Mouse (Mus musculus): Measurements from ENCODE around the gene Chrm3. TPM values are rescaled to one million over a fixed set of nuclear protein-coding genes. Genes with fewer than 3 reads are reported as not detected.
"Not testable (repeated sequence)": the region's sequence is repeated elsewhere in the genome, so short reads cannot be mapped to it uniquely, and the experiment has no call there.

The Chrm3 gene
- polyA plus RNA-seq, 1 experiment from 2014 or later = 0.53 TPM

- Histone ChIP-seq H3K27me3 (ENCODE audit: control insufficient read depth, insufficient read depth, low read length) (no peaks in the 10 kb centered on the region), H3K9me3 (replicated peaks; ENCODE audit: control insufficient read depth, low read length) (no peaks in the 10 kb centered on the region), H3K4me2 (ENCODE audit: low read depth, low read length) (no peak overlapping the region), H3K4me3 (ENCODE audit: low read depth, low read length) (no peak overlapping the region), H3K27ac (replicated peaks; ENCODE audit: low read depth, low read length) (no peak overlapping the region), H3K9ac (replicated peaks; ENCODE audit: low read length) (no peak overlapping the region), H3K4me1 (ENCODE audit: control insufficient read depth, insufficient read depth, low read length) (no peaks in the 10 kb centered on the region), H3K36me3 (replicated peaks; ENCODE audit: control insufficient read depth, insufficient read depth, low read depth, low read length) (no peaks in the 10 kb centered on the region)
- 85% methylated on average over 7 of the region's 7 CpGs for WGBS
- no peak for ATAC-seq (replicated peaks; ENCODE audit: insufficient number of reproducible peaks, low FRiP score, low TSS enrichment, low read depth)
- DNase-seq (ENCODE audit: low spot score) = no peak
These were observed 482.0 kb downstream of the Chrm3 start for GRCm38 (mm10) chr13:9878596-9879010.

- H3K4me3 ChIP-seq (ENCODE audit: low read depth, low read length) = no peak overlapping the region
- H3K36me3 ChIP-seq (replicated peaks; ENCODE audit: control insufficient read depth, insufficient read depth, low read depth, low read length) = no peaks in the 10 kb centered on the region
- no peak overlapping the region for H3K9ac ChIP-seq (replicated peaks; ENCODE audit: low read length)
- H3K4me1 ChIP-seq (ENCODE audit: control insufficient read depth, insufficient read depth, low read length) = no peaks in the 10 kb centered on the region
- H3K9me3 ChIP-seq (replicated peaks; ENCODE audit: control insufficient read depth, low read length) = no peaks in the 10 kb centered on the region
- WGBS = 72% methylated on average over 3 of the region's 3 CpGs
- no peak for ATAC-seq (replicated peaks; ENCODE audit: insufficient number of reproducible peaks, low FRiP score, low TSS enrichment, low read depth)
- no peaks in the 10 kb centered on the region for H3K27me3 ChIP-seq (ENCODE audit: control insufficient read depth, insufficient read depth, low read length)
- no peak overlapping the region for H3K4me2 ChIP-seq (ENCODE audit: low read depth, low read length)
- H3K27ac ChIP-seq (replicated peaks; ENCODE audit: low read depth, low read length) = no peak overlapping the region
- DNase-seq (ENCODE audit: low spot score) = no peak
These were observed 487.3 kb downstream of the Chrm3 start for GRCm38 (mm10) chr13:9873377-9873776.

- Histone ChIP-seq H3K9ac (replicated peaks; ENCODE audit: low read length) (no peak overlapping the region), H3K27ac (replicated peaks; ENCODE audit: low read depth, low read length) (no peak overlapping the region), H3K4me3 (ENCODE audit: low read depth, low read length) (no peak overlapping the region), H3K27me3 (ENCODE audit: control insufficient read depth, insufficient read depth, low read length) (no peaks in the 10 kb centered on the region), H3K9me3 (replicated peaks; ENCODE audit: control insufficient read depth, low read length) (no peaks in the 10 kb centered on the region), H3K4me2 (ENCODE audit: low read depth, low read length) (no peak overlapping the region), H3K36me3 (replicated peaks; ENCODE audit: control insufficient read depth, insufficient read depth, low read depth, low read length) (no peaks in the 10 kb centered on the region), H3K4me1 (ENCODE audit: control insufficient read depth, insufficient read depth, low read length) (no peaks in the 10 kb centered on the region)
- 91% methylated on average over 2 of the region's 2 CpGs for WGBS
- DNase-seq (ENCODE audit: low spot score) (no peak), ATAC-seq (replicated peaks; ENCODE audit: insufficient number of reproducible peaks, low FRiP score, low TSS enrichment, low read depth) (0 out of 2 replicates have a peak, but pooled peaks have one; percentile 52)
These were observed 494.5 kb downstream of the Chrm3 start for GRCm38 (mm10) chr13:9866161-9866560.

- H3K9me3 ChIP-seq (replicated peaks; ENCODE audit: control insufficient read depth, low read length) = no peaks in the 10 kb centered on the region
- H3K4me2 ChIP-seq (ENCODE audit: low read depth, low read length) = no peak overlapping the region
- WGBS = 80% methylated on average over 3 of the region's 3 CpGs
- DNase-seq (ENCODE audit: low spot score) (no peak), ATAC-seq (replicated peaks; ENCODE audit: insufficient number of reproducible peaks, low FRiP score, low TSS enrichment, low read depth) (no peak)
- no peaks in the 10 kb centered on the region for H3K4me1 ChIP-seq (ENCODE audit: control insufficient read depth, insufficient read depth, low read length)
- H3K27ac ChIP-seq (replicated peaks; ENCODE audit: low read depth, low read length) = no peak overlapping the region
- no peaks in the 10 kb centered on the region for H3K27me3 ChIP-seq (ENCODE audit: control insufficient read depth, insufficient read depth, low read length)
- H3K36me3 ChIP-seq (replicated peaks; ENCODE audit: control insufficient read depth, insufficient read depth, low read depth, low read length) = no peaks in the 10 kb centered on the region
- H3K4me3 ChIP-seq (ENCODE audit: low read depth, low read length) = no peak overlapping the region
- H3K9ac ChIP-seq (replicated peaks; ENCODE audit: low read length) = no peak overlapping the region
These were observed 513.1 kb downstream of the Chrm3 start for GRCm38 (mm10) chr13:9847515-9847914.

GRCm38 (mm10) chr13:9846543-9847434 lies 513.9 kb downstream of the Chrm3 start:
- WGBS = 38% methylated on average over 14 of the region's 14 CpGs
- peak; percentile 79; the same call in 1 of the 2 replicates for ATAC-seq (replicated peaks; ENCODE audit: insufficient number of reproducible peaks, low FRiP score, low TSS enrichment, low read depth)

GRCm38 (mm10) chr13:9834146-9834679 lies 526.4 kb downstream of the Chrm3 start:
- H3K27ac ChIP-seq (replicated peaks; ENCODE audit: low read depth, low read length); H3K27me3 ChIP-seq (ENCODE audit: control insufficient read depth, insufficient read depth, low read length); H3K4me2 ChIP-seq (ENCODE audit: low read depth, low read length); H3K4me3 ChIP-seq (ENCODE audit: low read depth, low read length); H3K9ac ChIP-seq (replicated peaks; ENCODE audit: low read length); H3K4me1 ChIP-seq (ENCODE audit: control insufficient read depth, insufficient read depth, low read length); H3K9me3 ChIP-seq (replicated peaks; ENCODE audit: control insufficient read depth, low read length); H3K36me3 ChIP-seq (replicated peaks; ENCODE audit: control insufficient read depth, insufficient read depth, low read depth, low read length): not testable (repeated sequence)
- 0 out of 2 replicates have a peak, but pooled peaks have one; percentile 72 for ATAC-seq (replicated peaks; ENCODE audit: insufficient number of reproducible peaks, low FRiP score, low TSS enrichment, low read depth)
- DNase-seq (ENCODE audit: low spot score) = peak; percentile 49
- WGBS = 72% methylated on average over 25 of the region's 33 CpGs

More at GRCm38 (mm10) chr13:9846543-9847434, 513.9 kb downstream of the Chrm3 start:
- H3K4me3 ChIP-seq (ENCODE audit: low read depth, low read length) = no peak overlapping the region
- no peaks in the 10 kb centered on the region for H3K9me3 ChIP-seq (replicated peaks; ENCODE audit: control insufficient read depth, low read length)
- no peak overlapping the region for H3K9ac ChIP-seq (replicated peaks; ENCODE audit: low read length)
- no peak overlapping the region for H3K27ac ChIP-seq (replicated peaks; ENCODE audit: low read depth, low read length)
- no peaks in the 10 kb centered on the region for H3K4me1 ChIP-seq (ENCODE audit: control insufficient read depth, insufficient read depth, low read length)
- peak; percentile 77 for DNase-seq (ENCODE audit: low spot score)
- H3K4me2 ChIP-seq (ENCODE audit: low read depth, low read length) = no peak overlapping the region
- H3K27me3 ChIP-seq (ENCODE audit: control insufficient read depth, insufficient read depth, low read length) = no peaks in the 10 kb centered on the region
- no peaks in the 10 kb centered on the region for H3K36me3 ChIP-seq (replicated peaks; ENCODE audit: control insufficient read depth, insufficient read depth, low read depth, low read length)

GRCm38 (mm10) chr13:9826227-9826626 lies 534.4 kb downstream of the Chrm3 start:
- H3K9ac ChIP-seq (replicated peaks; ENCODE audit: low read length) = no peak overlapping the region
- H3K27ac ChIP-seq (replicated peaks; ENCODE audit: low read depth, low read length) = no peak overlapping the region
- peak; percentile 36 for DNase-seq (ENCODE audit: low spot score)
- no peaks in the 10 kb centered on the region for H3K4me1 ChIP-seq (ENCODE audit: control insufficient read depth, insufficient read depth, low read length)
- no peak for ATAC-seq (replicated peaks; ENCODE audit: insufficient number of reproducible peaks, low FRiP score, low TSS enrichment, low read depth)
- H3K4me2 ChIP-seq (ENCODE audit: low read depth, low read length) = no peak overlapping the region
- no peak overlapping the region for H3K4me3 ChIP-seq (ENCODE audit: low read depth, low read length)
- no peaks in the 10 kb centered on the region for H3K36me3 ChIP-seq (replicated peaks; ENCODE audit: control insufficient read depth, insufficient read depth, low read depth, low read length)
- WGBS = 76% methylated on average over 5 of the region's 5 CpGs
- no peaks in the 10 kb centered on the region for H3K27me3 ChIP-seq (ENCODE audit: control insufficient read depth, insufficient read depth, low read length)
- no peaks in the 10 kb centered on the region for H3K9me3 ChIP-seq (replicated peaks; ENCODE audit: control insufficient read depth, low read length)
